Mouse (Mus musculus) cerebellum, postnatal 25 days (tissue): ENCODE measurements around the gene Baiap3.
A peak's percentile ranks its signal among the peaks of the same experiment; 100 is the strongest.

Experiments
- DNase-seq, 2 experiments: peaks; one replicate each; pipeline ENCODE4 v3.0.0; 2021; ENCODE audit warnings: mixed read lengths in 2 of 2

Baiap3 gene

DNA sequence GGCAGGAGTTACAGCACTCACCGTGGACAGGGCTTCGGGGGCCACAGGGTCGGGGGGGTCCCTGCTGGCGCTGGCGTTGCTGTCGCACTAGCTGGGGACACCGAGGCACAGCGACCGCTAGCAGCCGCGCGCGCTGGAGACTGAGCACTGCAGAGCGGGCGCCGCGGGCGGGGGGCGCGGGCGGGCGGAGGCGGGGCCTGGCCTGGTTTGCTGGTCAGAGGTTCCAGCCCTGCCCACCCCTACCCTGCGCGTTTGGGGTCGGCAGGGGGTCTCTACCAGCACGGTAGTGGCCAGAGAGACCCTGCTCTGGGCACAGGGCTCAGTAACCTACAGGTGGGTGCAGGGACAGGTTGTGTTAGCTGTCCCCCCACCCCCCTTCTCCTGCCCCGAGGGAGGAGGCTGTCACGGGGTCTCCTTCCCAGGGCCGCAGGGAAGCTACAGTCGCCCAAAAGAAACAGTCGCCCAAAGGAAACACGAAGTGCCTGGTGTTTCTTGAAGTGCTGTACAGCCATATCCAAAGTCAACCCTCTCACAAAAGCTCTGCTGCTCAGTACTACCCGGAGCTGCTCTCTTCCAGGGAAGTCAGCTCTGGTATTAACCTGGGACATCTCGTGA is at the start of gene Baiap3:
Baiap3 (minus strand) TSS at position 225 of the 615 bp plus-strand sequence.
- DNase-seq: no peak

DNA sequence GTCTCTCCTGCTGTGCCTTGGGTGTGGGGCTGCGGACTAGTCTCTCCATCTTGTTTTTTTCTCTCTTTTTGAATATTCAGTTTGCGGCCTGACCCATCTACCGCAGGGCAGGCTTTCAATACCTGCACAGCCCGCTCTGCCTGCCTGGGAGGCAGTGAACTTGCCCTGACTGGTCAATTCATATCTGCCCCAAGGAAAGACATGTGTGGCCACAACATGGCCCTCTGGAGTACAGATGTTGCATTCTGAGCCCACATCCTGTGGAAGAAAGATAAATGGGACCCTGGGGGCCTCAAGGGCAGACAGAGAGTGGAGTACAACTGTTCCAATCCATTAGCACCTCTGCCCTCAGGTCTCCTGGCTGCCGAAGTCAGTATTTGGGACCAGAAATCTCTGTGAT is 41.9 kb upstream of the Baiap3 start, which contains the start of gene Prss34:
Prss34 (plus strand) TSS at position 301 of the 400 bp plus-strand sequence.
- DNase-seq: no peak

DNA sequence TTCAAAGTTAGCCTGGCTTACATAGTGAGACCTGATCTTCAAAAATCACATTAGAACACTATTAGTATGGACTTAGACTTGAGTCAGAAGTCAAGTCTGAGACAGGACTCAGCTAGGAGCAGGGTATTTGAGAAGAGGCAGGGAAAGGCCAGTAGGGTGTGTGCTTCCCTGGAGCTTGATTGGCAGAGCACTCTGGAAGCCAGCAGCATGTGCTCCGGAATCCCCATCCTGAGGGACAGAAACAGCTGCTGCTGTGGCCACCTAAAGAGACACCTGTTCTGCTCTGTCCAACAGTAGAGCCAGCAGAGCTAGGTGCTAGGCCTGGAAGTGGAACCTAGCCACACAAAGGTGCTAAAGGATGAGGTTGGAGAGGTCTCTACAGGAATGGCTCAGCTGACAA is 37.9 kb upstream of the Baiap3 start:
- no peak for DNase-seq

DNA sequence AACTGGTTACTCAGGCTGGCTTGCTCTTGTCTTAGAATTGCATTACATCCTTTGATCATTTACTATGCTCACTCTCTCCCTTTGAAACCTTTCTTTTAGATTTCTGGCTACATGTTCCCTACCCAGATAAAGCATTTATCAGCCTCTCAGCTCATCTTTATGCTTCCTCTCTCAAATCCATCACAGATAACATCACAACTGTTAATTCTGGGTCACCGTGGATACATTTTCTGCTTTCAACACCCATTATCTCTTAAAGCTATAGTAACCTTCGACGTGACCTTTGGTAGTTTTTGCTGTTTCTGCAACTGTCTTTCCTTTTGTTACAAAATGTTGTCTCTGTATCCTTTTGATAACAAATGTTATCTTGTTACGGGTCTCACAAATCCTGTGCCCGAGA is 37.3 kb upstream of the Baiap3 start:
- DNase-seq: no peak

DNA sequence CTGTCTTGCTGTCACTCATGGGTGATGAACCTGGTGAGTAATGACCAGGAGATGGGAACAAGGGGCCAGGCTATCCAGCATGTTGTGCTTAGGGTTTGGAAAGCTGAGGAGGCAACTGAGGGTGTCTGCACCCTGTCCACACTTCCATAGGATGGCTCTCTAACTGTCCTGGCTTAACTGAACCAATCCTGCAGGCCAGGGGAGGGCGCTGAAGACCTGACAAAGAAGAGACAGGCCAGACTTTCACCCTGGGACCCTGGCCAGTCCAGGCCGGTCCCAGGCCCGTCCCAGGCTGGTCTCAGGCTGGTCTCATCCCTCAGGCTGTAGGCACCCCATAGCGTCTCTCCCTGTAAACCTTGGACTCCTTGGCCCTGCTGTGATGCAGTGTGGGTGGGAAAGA is 34.2 kb upstream of the Baiap3 start:
- DNase-seq: no peak

DNA sequence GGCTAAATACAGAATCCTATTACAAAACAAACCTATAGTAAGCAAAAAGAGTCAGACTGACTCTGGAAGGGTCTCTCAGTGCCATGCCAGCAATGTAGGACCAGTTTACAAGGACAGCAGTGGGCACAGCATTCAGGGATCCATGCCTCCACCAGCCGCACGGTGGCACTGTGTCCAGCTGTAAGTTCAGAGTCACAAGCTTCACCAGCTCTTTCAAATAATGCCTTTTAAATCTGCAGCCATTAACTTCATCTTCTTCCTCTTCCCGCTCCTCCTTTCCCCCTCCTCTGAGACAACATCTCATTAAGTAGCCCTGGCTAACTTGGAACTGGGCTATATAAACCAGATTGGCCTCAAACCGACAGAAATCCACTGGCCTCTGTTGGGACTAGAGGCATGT is 32.7 kb upstream of the Baiap3 start:
- DNase-seq: peak; percentile 35 to 66

DNA sequence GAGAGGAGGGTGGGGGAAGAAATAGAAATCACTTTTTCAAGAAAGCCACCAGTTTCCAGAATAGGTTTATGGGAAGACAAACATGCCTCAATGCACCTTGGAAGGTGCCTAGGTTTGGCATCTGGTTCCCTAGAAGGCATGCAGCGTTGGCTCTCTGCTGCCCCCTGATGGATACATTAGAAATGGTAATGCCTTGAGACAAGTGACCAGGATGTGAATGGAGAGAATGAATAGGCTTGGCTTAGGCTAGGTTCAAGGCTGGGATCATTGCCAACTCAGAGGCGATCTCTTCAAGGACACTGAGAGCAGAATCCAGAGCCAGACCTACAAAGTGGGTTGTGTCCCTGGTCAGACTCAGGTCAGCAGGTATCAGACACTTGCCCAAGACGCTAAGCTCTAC is 28.9 kb upstream of the Baiap3 start:
- peak; percentile 80 to 86 for DNase-seq

DNA sequence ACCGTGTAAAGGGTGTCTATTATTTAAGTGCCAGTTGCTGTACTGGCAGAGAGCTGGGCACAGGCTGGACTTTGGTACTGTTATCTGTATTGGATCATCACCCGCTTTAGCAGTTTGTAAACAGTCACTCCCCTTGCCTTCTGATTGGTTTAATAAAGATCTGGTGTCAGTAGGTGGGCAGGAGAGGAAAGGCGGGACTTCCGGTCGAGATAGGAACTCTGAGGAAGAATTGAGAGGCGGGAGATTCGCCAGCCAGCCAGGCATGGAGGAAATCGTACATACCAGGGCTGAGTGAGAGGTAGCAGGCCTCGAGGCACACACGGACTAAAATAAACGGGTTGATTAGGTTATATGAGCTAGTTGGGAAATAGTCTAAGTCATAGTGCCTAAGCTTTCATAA is 26.0 kb upstream of the Baiap3 start:
- DNase-seq: peak; percentile 32 to 44

DNA sequence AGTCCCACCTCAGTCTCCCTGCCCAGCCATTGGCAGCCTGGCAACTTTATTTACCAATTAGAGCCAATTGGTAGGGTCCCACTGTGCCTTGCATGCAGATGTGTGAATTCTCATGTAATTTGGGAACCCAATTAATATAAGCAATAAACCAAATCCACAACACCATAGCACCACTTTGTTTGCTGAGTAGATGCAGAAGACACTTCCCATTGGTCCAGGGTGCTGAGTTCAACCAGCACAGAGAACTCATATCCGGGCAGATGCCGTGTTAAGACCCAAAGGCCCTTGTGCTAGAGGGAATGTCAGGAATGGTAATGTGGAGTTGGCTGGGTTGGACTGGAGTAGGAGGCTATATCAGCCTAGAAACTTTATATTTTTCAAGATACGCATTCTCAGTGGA is 19.7 kb upstream of the Baiap3 start:
- DNase-seq: no peak

DNA sequence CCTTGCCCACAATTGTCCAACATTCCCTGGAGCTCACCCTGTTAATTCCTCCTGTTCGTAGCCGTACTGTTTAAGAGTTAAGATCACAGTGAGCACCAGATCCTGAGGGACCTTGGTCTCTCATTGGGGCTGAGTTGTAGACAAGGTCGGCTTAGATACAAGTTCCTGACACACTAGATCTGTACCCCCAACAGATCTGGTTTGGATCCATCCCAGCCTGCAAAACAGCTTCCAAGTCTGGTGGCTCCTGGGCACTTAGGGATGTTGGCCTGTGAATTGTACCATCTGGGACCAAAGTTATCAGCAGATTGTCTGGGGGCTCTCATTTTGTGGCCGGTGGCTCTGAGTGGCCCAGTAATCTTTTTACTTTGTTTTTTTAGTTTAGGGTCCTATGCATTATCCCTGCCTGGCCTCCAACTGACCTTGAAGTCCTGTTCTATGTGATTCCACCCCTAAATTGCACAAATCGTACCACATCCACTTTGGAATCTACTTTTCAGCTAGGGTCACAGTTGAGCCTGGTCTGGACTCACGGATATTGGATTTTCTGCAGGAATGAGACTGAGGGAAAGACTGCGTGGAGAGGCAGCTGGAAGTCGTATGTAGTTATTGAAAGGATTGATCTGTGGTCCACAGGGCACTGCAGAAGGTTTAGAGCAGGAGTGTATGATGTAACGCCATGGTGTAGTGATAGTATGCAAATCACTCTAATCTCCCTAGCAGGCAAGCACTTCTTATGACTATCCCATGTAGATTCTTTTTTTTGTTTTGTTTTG is 18.6 kb upstream of the Baiap3 start, which contains the start of gene Ube2i:
Ube2i (minus strand) TSS at position 52 of the 776 bp plus-strand sequence.
- peak in 1 of 2 experiments; percentile 27 for DNase-seq

DNA sequence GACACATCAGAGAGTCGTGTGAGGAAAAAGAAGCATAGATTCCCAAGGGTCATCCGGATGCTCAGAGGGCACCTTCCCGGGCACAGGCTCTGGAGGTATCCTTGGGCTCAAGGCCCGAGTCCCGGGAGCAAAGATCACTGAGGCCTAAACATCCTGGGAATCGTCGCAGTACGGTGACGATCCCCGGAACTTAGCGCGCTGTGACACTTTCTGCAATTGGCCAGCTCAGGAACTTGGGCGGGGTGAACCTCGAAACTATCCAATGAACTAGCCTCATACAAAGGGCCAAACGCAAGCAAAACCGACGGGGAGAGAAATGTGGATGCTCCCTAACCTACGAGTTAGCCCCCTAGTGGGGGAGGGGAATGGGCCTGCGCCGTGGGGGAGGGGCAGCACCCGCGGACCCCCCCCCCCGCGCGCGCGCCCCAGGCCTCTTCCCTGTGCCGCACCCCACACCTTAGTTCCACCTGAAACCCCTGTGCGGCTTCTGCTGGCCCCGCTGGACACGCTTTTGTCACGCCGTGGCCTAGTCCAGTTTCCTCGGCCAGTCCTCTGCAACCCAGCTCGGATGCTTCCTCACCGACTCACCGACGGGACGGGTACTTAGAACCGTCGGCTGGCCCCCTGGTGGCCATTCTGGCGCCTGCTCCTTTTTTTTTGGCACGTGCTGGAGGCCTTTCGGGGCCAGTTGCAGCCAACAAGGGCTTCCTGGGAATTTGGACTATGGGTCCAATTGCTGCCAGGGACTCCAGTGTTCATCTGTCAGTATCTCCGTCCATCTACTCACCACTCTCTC is 17.7 kb upstream of the Baiap3 start:
- peak; percentile 93 to 99 for DNase-seq

DNA sequence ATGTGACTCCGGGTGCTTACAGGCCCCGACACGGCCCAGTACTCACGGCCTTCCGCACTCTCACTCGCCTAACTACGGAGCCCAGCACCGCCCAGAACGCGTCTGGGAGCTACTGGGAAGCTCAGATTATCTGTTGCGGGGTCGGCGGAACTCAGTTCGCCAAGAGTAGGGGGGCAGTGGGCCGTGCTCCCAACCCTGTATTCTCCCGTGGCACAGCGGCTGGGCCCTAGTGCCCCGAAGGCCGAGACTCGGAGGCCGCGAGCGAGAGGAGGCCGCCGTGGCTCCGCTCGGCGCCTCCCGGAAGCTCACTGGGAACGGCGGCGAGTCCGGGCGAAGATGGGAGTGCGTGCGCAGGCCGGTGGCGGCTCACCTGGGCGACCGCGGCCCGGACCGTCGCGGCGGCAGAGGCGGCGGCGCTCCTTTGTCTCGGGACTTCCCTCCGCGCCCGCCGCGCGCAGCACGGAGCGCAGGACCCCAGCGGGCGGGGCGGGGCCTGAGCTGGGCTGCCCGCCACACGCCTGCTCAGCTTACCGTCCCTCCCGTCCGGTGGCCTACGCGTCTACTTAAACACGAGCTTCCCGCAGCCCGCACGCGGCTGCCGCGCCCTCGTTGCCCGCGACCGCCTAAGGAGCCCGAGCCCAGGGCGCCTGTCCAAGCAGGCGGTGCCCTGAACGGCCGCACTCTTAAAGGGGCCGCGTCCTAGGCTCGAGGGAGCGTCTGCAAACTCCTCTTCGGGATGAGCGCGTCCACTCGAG is 17.0 kb upstream of the Baiap3 start:
- DNase-seq: peak; percentile 91 to 98

DNA sequence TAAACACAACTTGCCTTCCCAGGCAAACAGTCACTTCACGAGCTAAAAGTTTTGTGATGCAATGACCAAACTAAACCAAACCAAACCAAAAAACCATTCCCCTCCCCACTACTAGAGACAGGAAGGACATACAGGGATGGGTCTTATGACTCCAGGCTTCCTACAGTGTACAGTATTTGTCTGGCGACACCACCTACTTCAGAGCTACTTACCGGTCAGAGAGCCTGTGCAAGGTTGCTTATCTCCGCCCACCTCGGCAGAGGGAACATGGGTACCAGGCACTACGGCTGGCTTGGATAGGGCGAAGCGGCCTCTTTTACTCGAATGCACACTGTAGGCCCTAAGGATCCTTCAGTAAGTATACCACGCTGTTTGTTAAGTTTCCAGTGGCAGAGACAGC is 16.2 kb upstream of the Baiap3 start:
- no peak for DNase-seq

DNA sequence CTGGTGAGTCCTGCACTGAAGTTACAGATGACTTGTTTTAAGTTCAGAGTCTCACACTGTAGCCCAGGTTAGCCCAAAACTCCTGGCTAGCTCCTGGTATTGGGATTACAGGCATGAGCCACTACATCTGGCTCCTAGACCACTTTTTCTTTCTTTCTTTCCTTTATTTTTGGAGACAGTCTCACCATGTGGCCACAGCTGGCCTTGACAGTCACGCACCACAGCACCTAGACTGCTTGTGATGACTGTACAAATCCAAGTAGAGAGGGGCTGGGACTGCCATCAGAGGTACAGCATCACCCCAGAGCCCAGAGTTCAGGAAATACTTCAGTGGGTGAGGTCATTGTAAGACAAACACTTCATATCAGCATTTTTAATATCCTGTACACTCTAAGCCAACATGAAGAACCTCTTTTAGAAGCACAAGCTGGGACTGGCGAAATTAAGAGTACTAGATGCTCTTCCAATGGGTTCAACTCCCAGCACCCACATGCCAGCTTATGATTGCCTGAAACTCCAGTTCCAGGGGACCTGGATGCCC is 14.7 kb upstream of the Baiap3 start:
- no peak for DNase-seq

DNA sequence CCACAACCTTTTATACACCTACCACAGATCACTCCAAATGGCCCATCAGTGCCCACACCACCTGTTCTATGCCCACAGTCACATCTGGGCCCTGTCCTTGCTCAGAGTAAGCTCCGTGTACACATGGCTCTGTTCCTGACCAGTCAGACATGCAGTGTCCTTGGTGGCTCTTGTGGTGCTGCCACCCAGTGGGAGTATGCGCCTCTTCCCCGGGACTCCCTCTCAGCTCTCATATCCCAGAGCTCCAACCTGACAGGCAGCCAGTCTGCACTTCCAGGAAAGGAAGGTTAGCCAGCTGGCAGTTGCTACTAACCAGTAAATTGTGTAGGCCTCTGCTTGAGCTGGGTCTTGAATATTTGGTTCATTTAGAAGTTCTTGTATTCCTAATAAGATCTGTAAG is 8.3 kb upstream of the Baiap3 start:
- DNase-seq: peak; percentile 45 to 59

DNA sequence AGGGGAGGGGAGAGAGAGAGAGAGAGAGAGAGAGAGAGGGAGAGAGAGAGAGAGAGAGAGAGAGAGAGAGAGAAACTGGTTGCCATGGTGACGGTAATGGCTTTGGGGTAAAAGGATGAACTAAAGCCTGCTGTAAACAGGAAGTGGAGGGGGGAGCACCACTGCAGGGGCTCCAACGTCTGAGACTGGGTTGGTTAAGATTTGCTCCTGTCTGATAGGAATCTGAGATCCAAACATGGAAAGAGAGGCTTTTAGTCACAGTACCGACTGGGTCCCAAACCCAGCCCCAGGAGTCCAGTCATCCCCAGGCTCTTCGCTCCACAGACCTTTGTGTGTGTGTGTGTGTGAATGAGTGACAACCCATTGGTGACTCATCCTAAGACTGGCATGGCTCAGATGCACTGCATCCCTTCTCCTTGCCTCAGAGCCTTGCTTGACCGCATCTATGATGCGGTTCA is 1.7 kb upstream of the Baiap3 start:
- no peak for DNase-seq

DNA sequence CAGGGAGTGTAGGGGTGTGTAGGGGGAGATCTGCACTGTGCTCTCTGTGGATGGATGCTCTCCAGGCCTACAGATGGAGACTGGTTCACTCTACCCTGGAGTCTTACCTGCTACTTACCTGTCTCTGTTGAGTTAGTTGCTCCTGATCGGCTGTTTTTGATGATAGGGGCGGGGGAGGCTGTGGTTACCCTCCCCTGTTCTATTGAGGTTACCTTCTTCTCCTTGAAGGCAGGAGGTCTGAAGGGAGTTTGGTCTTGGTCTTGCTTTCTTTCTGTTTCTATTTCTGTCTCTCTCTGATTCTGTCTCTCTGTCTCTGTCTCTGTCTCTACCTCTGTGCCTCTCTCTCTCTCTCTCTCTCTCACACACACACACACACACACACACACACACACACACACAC is 1.1 kb downstream of the Baiap3 start:
- DNase-seq: no peak

DNA sequence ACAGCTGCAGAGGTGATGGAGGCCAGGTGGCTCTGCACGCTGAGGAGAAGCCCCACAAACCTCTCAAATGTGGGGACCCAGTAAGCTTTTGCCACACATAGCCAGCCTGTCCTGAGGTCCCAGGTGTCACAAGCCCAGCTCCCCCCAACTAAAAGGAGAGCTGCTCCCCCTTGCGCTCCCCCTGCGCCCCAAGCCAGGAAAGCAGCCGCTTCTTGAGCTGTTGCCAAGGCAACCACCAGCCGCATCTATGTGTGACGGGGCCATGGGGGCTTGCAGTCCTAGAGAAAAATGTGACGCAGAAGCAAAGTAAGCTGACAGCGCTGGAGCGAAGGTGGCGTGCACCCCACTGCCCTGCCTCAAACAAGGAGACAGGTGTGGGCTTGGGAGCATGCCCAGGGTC is 2.4 kb downstream of the Baiap3 start:
- no peak for DNase-seq

DNA sequence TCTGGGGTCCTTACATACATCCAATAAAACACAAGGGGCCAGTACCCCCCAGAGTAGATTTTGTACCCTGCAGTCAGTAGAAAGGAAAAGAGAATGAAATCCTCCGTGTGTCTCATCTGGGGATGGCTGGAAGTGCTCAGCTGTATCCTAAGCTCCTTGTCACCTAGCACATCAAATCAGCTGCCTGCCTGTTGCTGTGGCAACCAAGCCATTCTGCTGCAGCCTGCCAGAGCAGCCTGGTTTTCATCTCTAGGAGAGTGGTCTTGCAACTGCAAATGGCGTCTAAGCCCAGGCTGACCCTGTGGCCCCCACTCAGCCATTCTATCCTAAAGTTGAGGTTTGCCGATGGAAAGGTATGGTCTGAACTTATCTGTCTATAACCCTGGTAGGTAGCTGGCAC is 3.5 kb downstream of the Baiap3 start:
- DNase-seq: no peak

DNA sequence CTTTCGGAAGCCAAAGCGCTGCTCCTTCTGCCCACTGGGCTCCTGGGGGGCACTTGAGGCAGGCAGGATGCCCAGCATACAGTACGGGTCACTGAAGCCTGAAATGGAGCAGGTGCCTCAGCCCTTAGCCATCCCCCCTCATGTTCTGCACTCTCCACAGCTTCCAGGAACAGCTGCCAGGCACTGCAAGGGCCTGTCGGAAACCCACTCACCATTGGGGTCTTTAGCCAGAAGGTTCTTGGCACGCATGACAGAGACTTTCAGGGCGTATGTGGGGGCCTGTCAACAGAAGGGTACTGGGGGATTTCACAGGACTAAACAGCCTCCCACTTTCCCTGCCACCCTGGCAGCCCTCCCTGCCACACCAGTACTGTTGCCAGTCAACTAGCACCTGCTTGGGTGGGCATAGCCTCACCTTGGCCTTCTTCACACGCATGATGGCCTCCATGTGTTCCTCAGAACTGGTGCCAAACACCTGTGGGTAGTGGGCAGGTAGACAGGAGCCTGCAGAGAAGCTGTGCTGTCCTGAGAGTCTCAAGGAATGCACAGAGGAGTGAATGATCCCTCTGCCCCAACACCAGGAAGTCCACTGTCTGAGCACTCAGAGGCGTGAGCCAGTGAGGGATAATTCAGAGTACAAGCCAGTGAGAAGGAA is 5.9 kb downstream of the Baiap3 start:
- DNase-seq: peak in 1 of 2 experiments; percentile 37

DNA sequence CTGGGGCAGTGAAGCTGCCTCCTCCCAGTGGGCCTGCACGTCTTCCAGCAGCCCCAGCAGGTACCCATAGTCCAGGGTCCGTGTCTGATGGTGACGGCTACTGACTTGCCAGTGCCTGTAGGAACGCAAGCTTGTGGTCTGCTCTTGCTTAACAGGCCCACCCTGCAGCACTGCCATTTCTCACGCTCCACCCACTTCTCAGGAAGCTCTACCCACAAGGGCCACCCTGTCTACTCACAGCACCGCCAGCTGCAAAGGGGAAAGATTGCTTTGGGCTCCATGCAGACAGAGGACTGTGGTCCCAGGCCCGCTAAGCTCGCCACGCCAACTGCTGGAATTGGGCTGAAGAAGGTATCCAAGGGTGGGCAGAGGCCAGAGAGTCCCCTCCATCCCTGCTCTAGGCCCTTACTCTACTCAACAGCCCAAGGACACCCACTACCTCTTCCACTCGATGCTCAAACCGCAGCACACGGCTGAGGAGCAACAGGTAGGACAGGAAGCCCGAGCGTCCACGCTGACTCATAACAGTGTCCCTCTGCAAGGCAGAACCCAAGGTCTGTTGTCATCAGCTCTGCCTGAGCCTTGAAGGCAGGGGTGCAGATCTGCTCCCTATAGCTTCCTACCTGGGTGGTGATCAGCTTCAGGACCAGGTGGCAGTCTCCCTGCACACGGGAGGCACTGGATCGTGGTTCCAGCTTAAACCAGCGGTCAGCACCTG is 8.0 kb downstream of the Baiap3 start:
- DNase-seq: no peak
